9 mouse cellular contexts compared by ENCODE assay signal in the genomic region with DNA sequence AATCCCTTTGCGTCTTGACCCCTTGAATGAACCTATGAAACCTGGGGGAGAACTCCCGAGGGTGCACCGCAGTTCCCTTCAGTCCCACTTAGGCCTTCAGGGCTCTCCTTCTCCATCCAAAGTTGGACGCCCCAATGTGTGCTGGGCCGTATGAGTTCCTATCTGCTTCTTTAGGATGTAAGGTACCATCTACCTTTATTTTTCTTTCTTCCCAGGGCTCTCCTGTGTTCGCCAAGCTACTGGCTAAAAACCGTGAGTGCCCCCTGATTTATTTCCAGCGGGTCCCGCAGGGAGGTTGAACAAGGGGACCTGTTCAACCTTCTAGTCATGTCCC. TPM values are rescaled to one million over a fixed set of nuclear protein-coding genes. Genes with fewer than 3 reads are reported as not detected.
DNase-seq lines count a peak whose midpoint lies in the region; ATAC-seq and TF ChIP-seq lines count a peak whose summit lies in the region.
"Had no signal": no experiment of that assay in that cellular context is flagged by ENCODE, and none has a peak within 500 bp of the region (broad histone marks: within the 10 kb centered on the region; RNA-seq: fewer than 3 reads in every experiment).

No protein-coding gene starts in this region.

- TF ChIP-seq POLR2A in bone marrow macrophage, adult 2 months (IDR thresholded peaks at IDR 0.05; ENCODE audit: borderline replicate concordance, low read depth, low read length) = no peak

- DNase-seq in heart, adult 18-20 months = no peak
- no peak for DNase-seq in layer of hippocampus, adult 18-20 months (ENCODE audit: low spot score in 2 of 2)
- no peak for DNase-seq in cerebellum, adult 8-10 months

- no peak for ATAC-seq in heart, embryonic 15.5 days (replicated peaks; ENCODE audit: insufficient number of reproducible peaks, insufficient read depth, low FRiP score, low read depth)
- peak; percentile 9; the same call in 1 of the 2 replicates for ATAC-seq in hindbrain, embryonic 16.5 days
- ATAC-seq in midbrain, embryonic 16.5 days = no peak
- no peak for ATAC-seq in megakaryocyte-erythroid progenitor cell, adult 5-6 weeks (replicated peaks; ENCODE audit: low FRiP score, low TSS enrichment, poor library complexity, severe bottlenecking)

- no peaks in the 10 kb centered on the region for H3K36me3 ChIP-seq in heart, embryonic 15.5 days
- H3K36me3 ChIP-seq in hindbrain, embryonic 16.5 days (ENCODE audit: control insufficient read depth, insufficient read depth, low read length) = no peaks in the 10 kb centered on the region
- H3K36me3 ChIP-seq in midbrain, embryonic 16.5 days (ENCODE audit: control insufficient read depth, insufficient read depth, low read length) = no peaks in the 10 kb centered on the region

- H3K9ac ChIP-seq in heart, embryonic 15.5 days = no peak overlapping the region
- peak overlapping the region; percentile 73 for H3K9ac ChIP-seq in hindbrain, embryonic 16.5 days (ENCODE audit: low read depth, low read length)
- peak overlapping the region; percentile 80 for H3K9ac ChIP-seq in midbrain, embryonic 16.5 days (ENCODE audit: low read depth, low read length)

- H3K4me2 ChIP-seq in heart, embryonic 15.5 days = peak overlapping the region; percentile 95
- H3K4me2 ChIP-seq in hindbrain, embryonic 16.5 days (ENCODE audit: low read length) = peak overlapping the region; percentile 82
- H3K4me2 ChIP-seq in midbrain, embryonic 16.5 days (ENCODE audit: low read length) = peak overlapping the region; percentile 76

- no peaks in the 10 kb centered on the region for H3K27me3 ChIP-seq in heart, embryonic 15.5 days
- H3K27me3 ChIP-seq in hindbrain, embryonic 16.5 days (replicated peaks; ENCODE audit: control insufficient read depth, insufficient read depth, low read length) = no peaks in the 10 kb centered on the region
- no peaks in the 10 kb centered on the region for H3K27me3 ChIP-seq in midbrain, embryonic 16.5 days (ENCODE audit: control insufficient read depth, insufficient read depth, low read depth, low read length)
- H3K27me3 ChIP-seq: Patski had no signal

- 20% methylated on average over 9 of the region's 9 CpGs for WGBS in heart, embryonic 15.5 days
- WGBS in hindbrain, embryonic 16.5 days = 6% methylated on average over 9 of the region's 9 CpGs
- 3% methylated on average over 9 of the region's 9 CpGs for WGBS in midbrain, embryonic 16.5 days

- TF ChIP-seq CTCF in bone marrow macrophage, adult 2 months (IDR thresholded peaks at IDR 0.05; ENCODE audit: low read depth, low read length) = no peak

- H3K9me3 ChIP-seq in heart, embryonic 15.5 days (replicated peaks) = no peaks in the 10 kb centered on the region
- no peaks in the 10 kb centered on the region for H3K9me3 ChIP-seq in hindbrain, embryonic 16.5 days (ENCODE audit: control insufficient read depth, low read length)
- no peaks in the 10 kb centered on the region for H3K9me3 ChIP-seq in midbrain, embryonic 16.5 days (replicated peaks; ENCODE audit: control insufficient read depth, low read length, poor library complexity, severe bottlenecking)

- peak overlapping the region; percentile 68 for H3K4me3 ChIP-seq in heart, embryonic 15.5 days
- H3K4me3 ChIP-seq in bone marrow macrophage, adult 2 months (ENCODE audit: insufficient read depth, low read length) = peak overlapping the region; percentile 71
- peak overlapping the region; percentile 72 for H3K4me3 ChIP-seq in hindbrain, embryonic 16.5 days (ENCODE audit: low read length)
- peak overlapping the region; percentile 65 for H3K4me3 ChIP-seq in midbrain, embryonic 16.5 days (ENCODE audit: low read depth, low read length)

- no peak overlapping the region for H3K27ac ChIP-seq in heart, embryonic 15.5 days
- peak overlapping the region; percentile 19; the same call in 1 of the 2 replicates for H3K27ac ChIP-seq in bone marrow macrophage, adult 2 months (ENCODE audit: insufficient read depth, low read depth, low read length)
- H3K27ac ChIP-seq in hindbrain, embryonic 16.5 days (ENCODE audit: low read depth, low read length) = no peak overlapping the region
- H3K27ac ChIP-seq in midbrain, embryonic 16.5 days (ENCODE audit: low read length) = no peak overlapping the region

- H3K4me1 ChIP-seq in heart, embryonic 15.5 days (replicated peaks) = peaks cover 16% of the 10 kb centered on the region
- peaks cover 55% of the 10 kb centered on the region for H3K4me1 ChIP-seq in bone marrow macrophage, adult 2 months (ENCODE audit: control insufficient read depth, insufficient read depth, low read length)
- peaks cover 10% of the 10 kb centered on the region; the same call in 1 of the 2 replicates for H3K4me1 ChIP-seq in hindbrain, embryonic 16.5 days (ENCODE audit: control insufficient read depth, insufficient read depth, low read depth, low read length)
- peaks cover 3% of the 10 kb centered on the region; the same call in 1 of the 2 replicates for H3K4me1 ChIP-seq in midbrain, embryonic 16.5 days (ENCODE audit: control insufficient read depth, insufficient read depth, low read length)

RNA-seq across cellular contexts. Expression of gene Tnfsf9, which starts 0.9 kb away (rescaled TPM):
- polyA plus RNA-seq in heart, embryonic 15.5 days (2015; fragmentation: Nextera tagmentation; extraction: Ambion mirVana) = 2.6 and 3.0 TPM in 2 replicates
- under 1 TPM in 1 of 2 experiments, not detected in 1; 0.51 TPM for total RNA-seq in heart, adult 18-20 months (2021)
- polyA plus RNA-seq in bone marrow macrophage, adult 2 months (2012; ENCODE audit: insufficient read depth, insufficient read length, missing spikeins) = 6.0 and 6.9 TPM in 2 replicates
- 8.7 and 9.3 TPM in 2 replicates for polyA plus RNA-seq in hindbrain, embryonic 16.5 days (2015; fragmentation: Nextera tagmentation; extraction: Ambion mirVana)
- polyA plus RNA-seq in midbrain, embryonic 16.5 days (2015; fragmentation: Nextera tagmentation; extraction: Ambion mirVana) = 8.8 and 9.7 TPM in 2 replicates
- total RNA-seq in megakaryocyte-erythroid progenitor cell, adult 5-6 weeks (2014; fragmentation: Nextera tagmentation) = not detected in 2 replicates
- not detected in 2 replicates for total RNA-seq in megakaryocyte-erythroid progenitor cell, adult 5-6 weeks (2017)
- 1 to 10 TPM; 1.0 to 1.2 TPM for total RNA-seq in layer of hippocampus, adult 18-20 months (2021)

RNA-seq across cellular contexts. Expression of gene Tubb4a, which starts 18.4 kb away (rescaled TPM):
- polyA plus RNA-seq in heart, embryonic 15.5 days (2015; fragmentation: Nextera tagmentation; extraction: Ambion mirVana) = 5.6 and 12.8 TPM in 2 replicates
- total RNA-seq in heart, adult 18-20 months (2021) = 1 to 10 TPM; 1.2 to 1.6 TPM
- polyA plus RNA-seq in bone marrow macrophage, adult 2 months (2012; ENCODE audit: insufficient read depth, insufficient read length, missing spikeins) = 0.59 and 0.91 TPM in 2 replicates
- 362 and 407 TPM in 2 replicates for polyA plus RNA-seq in hindbrain, embryonic 16.5 days (2015; fragmentation: Nextera tagmentation; extraction: Ambion mirVana)
- polyA plus RNA-seq in midbrain, embryonic 16.5 days (2015; fragmentation: Nextera tagmentation; extraction: Ambion mirVana) = 383 and 394 TPM in 2 replicates
- not detected in 2 replicates for total RNA-seq in megakaryocyte-erythroid progenitor cell, adult 5-6 weeks (2014; fragmentation: Nextera tagmentation)
- 0.08 TPM in 1 of 2 replicates, not detected in the other for total RNA-seq in megakaryocyte-erythroid progenitor cell, adult 5-6 weeks (2017)
- 100 to 1,000 TPM; 515 to 565 TPM for total RNA-seq in layer of hippocampus, adult 18-20 months (2021)

RNA-seq across cellular contexts. Expression of gene Dennd1c, which starts 27.7 kb away (rescaled TPM):
- 0.64 and 3.7 TPM in 2 replicates for polyA plus RNA-seq in heart, embryonic 15.5 days (2015; fragmentation: Nextera tagmentation; extraction: Ambion mirVana)
- 1 to 10 TPM in 1 of 2 experiments, under 1 TPM in 1; 0.60 to 3.0 TPM for total RNA-seq in heart, adult 18-20 months (2021)
- polyA plus RNA-seq in bone marrow macrophage, adult 2 months (2012; ENCODE audit: insufficient read depth, insufficient read length, missing spikeins) = 145 and 164 TPM in 2 replicates
- 3.8 and 4.7 TPM in 2 replicates for polyA plus RNA-seq in hindbrain, embryonic 16.5 days (2015; fragmentation: Nextera tagmentation; extraction: Ambion mirVana)
- polyA plus RNA-seq in midbrain, embryonic 16.5 days (2015; fragmentation: Nextera tagmentation; extraction: Ambion mirVana) = 4.2 and 5.0 TPM in 2 replicates
- 20.4 and 33.4 TPM in 2 replicates for total RNA-seq in megakaryocyte-erythroid progenitor cell, adult 5-6 weeks (2014; fragmentation: Nextera tagmentation)
- 0.65 and 1.8 TPM in 2 replicates for total RNA-seq in megakaryocyte-erythroid progenitor cell, adult 5-6 weeks (2017)
- 1 to 10 TPM; 1.1 to 1.4 TPM for total RNA-seq in layer of hippocampus, adult 18-20 months (2021)

RNA-seq across cellular contexts. Expression of gene Cd70, which starts 43.6 kb away (rescaled TPM):
- polyA plus RNA-seq in heart, embryonic 15.5 days (2015; fragmentation: Nextera tagmentation; extraction: Ambion mirVana) = not detected in 2 replicates
- total RNA-seq in heart, adult 18-20 months (2021) = not detected
- polyA plus RNA-seq in bone marrow macrophage, adult 2 months (2012; ENCODE audit: insufficient read depth, insufficient read length, missing spikeins) = not detected in 2 replicates
- polyA plus RNA-seq in hindbrain, embryonic 16.5 days (2015; fragmentation: Nextera tagmentation; extraction: Ambion mirVana) = 1.9 and 2.1 TPM in 2 replicates
- 1.5 and 2.2 TPM in 2 replicates for polyA plus RNA-seq in midbrain, embryonic 16.5 days (2015; fragmentation: Nextera tagmentation; extraction: Ambion mirVana)
- not detected in 2 replicates for total RNA-seq in megakaryocyte-erythroid progenitor cell, adult 5-6 weeks (2014; fragmentation: Nextera tagmentation)
- not detected in 2 replicates for total RNA-seq in megakaryocyte-erythroid progenitor cell, adult 5-6 weeks (2017)
- under 1 TPM in 1 of 2 experiments, not detected in 1; 0.40 TPM for total RNA-seq in layer of hippocampus, adult 18-20 months (2021)
- polyA plus RNA-seq: Patski had no signal

RNA-seq across cellular contexts. Expression of gene Slc25a23, which starts 46.3 kb away (rescaled TPM):
- 14.7 and 18.3 TPM in 2 replicates for polyA plus RNA-seq in heart, embryonic 15.5 days (2015; fragmentation: Nextera tagmentation; extraction: Ambion mirVana)
- 10 to 100 TPM; 58.9 to 62.5 TPM for total RNA-seq in heart, adult 18-20 months (2021)
- polyA plus RNA-seq in bone marrow macrophage, adult 2 months (2012; ENCODE audit: insufficient read depth, insufficient read length, missing spikeins) = 15.9 and 19.0 TPM in 2 replicates
- 43.2 and 44.7 TPM in 2 replicates for polyA plus RNA-seq in hindbrain, embryonic 16.5 days (2015; fragmentation: Nextera tagmentation; extraction: Ambion mirVana)
- 36.0 and 42.8 TPM in 2 replicates for polyA plus RNA-seq in midbrain, embryonic 16.5 days (2015; fragmentation: Nextera tagmentation; extraction: Ambion mirVana)
- 17.9 and 21.2 TPM in 2 replicates for total RNA-seq in megakaryocyte-erythroid progenitor cell, adult 5-6 weeks (2014; fragmentation: Nextera tagmentation)
- total RNA-seq in megakaryocyte-erythroid progenitor cell, adult 5-6 weeks (2017) = 3.0 and 6.2 TPM in 2 replicates
- total RNA-seq in layer of hippocampus, adult 18-20 months (2021) = 100 to 1,000 TPM; 374 to 393 TPM

Comparison
In these comparisons a context has a peak if more than half of its experiments do, and no peak if none do; other contexts are left out.
1. RNA of gene Tubb4a, which starts 18.4 kb away (polyA plus RNA-seq): 383 to 394 TPM in midbrain, embryonic 16.5 days and 362 to 407 TPM in hindbrain, embryonic 16.5 days; 5.6 to 12.8 TPM in heart, embryonic 15.5 days and 0.59 to 0.91 TPM in bone marrow macrophage, adult 2 months; every median in the first group is over 10 times any median in the second.
2. RNA of gene Dennd1c, which starts 27.7 kb away (polyA plus RNA-seq): 145 to 164 TPM in bone marrow macrophage, adult 2 months; 3.8 to 4.7 TPM in hindbrain, embryonic 16.5 days, 4.2 to 5.0 TPM in midbrain, embryonic 16.5 days and 0.64 to 3.7 TPM in heart, embryonic 15.5 days; every median in the first group is over 10 times any median in the second.
3. Peak in every context shown above with its lines, with median percentiles within 50 percentile points of each other: H3K4me2 ChIP-seq and H3K4me3 ChIP-seq.